Mouse (Mus musculus) bone marrow macrophage, adult 2 months (primary cell): ENCODE data around the gene Lcn5. TPM values are rescaled to one million over a fixed set of nuclear protein-coding genes. Genes with fewer than 3 reads are reported as not detected.
A peak's percentile ranks its signal among the peaks of the same experiment; 100 is the strongest.

ENCODE experiments used
- H3K27ac ChIP-seq: 2 replicates; pipeline ENCODE4 v1.5.1; 2012; ENCODE audit warnings: low read depth, low read length; ENCODE audit not compliant: insufficient read depth
- H3K4me1 ChIP-seq: 2 replicates; pipeline ENCODE4 v1.6.1; 2012; ENCODE audit warnings: low read length; ENCODE audit not compliant: control insufficient read depth, insufficient read depth
- H3K4me3 ChIP-seq: 2 replicates; pipeline ENCODE4 v1.5.1; 2012; ENCODE audit warnings: mild to moderate bottlenecking, low read length, moderate library complexity; ENCODE audit not compliant: insufficient read depth
- CTCF ChIP-seq: IDR thresholded peaks from 2 replicates; pipeline ENCODE4 v1.5.1; 2012; ENCODE audit warnings: low read depth, mild to moderate bottlenecking, low read length, moderate library complexity
- POLR2A ChIP-seq: IDR thresholded peaks from 2 replicates; pipeline ENCODE4 v1.6.1; 2012; ENCODE audit warnings: mild to moderate bottlenecking, low read depth, low read length, borderline replicate concordance
- polyA plus RNA-seq: library from polyadenylated mRNA; stranded (reverse); fragments of >200 nt; gene quantifications from 2 replicates; pipeline ENCODE4 v1.2.4, GENCODE M21; 2012; ENCODE audit not compliant: missing spikeins, insufficient read depth, insufficient read length

The Lcn5 gene
- not detected in 2 replicates for polyA plus RNA-seq

- no peak within 1 kb of the TSS for H3K4me3 ChIP-seq
- no peak within 1 kb of the TSS for H3K27ac ChIP-seq
- TF ChIP-seq POLR2A, result no peak
- no peak for TF ChIP-seq CTCF
- H3K4me1 ChIP-seq, result peaks cover 8% of the 10 kb centered on the region; the same call in 1 of the 2 replicates
Observed at GRCm38 (mm10) chr2:25657652-25658051, at the start of gene Lcn5. Gene Lcn5, plus strand, starts transcription at chr2:25657952.

GRCm38 (mm10) chr2:25608671-25609070 lies 49.1 kb upstream of the Lcn5 start:
- Histone ChIP-seq H3K4me1 (peaks cover 14% of the 10 kb centered on the region), H3K27ac (no peak overlapping the region), H3K4me3 (peak overlapping the region; percentile 90; the same call in 1 of the 2 replicates)
- TF ChIP-seq POLR2A (no peak), CTCF (no peak)

- Histone ChIP-seq H3K4me3 (no peak overlapping the region), H3K4me1 (peaks cover 11% of the 10 kb centered on the region), H3K27ac (no peak overlapping the region)
- TF ChIP-seq CTCF (no peak), POLR2A (no peak)
Observed at GRCm38 (mm10) chr2:25616398-25616797, 41.4 kb upstream of the Lcn5 start.

DNA sequence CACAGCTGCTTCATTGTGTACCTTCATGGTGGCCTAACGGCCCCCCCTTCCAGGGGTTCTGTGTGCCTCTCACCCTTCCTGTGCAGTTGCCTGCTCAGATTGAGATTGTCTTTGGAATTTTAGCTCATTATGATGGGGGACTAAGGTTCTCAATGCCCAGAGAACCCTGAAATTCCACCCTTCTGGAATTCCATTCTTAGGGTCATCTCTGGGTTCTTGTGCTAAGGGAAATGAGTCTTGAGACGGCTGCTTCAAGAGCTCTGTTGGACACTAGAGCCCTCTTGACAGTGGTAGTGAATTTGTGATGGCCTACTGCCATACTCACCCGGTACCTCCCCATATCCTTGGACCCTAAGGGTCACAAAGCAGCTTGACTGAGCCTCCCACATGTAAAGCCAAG lies 40.2 kb upstream of the Lcn5 start, which contains the start of gene Ccdc183:
TSS of gene Ccdc183 (minus strand) at position 101 of the 400 bp plus-strand sequence.
- H3K4me3 ChIP-seq, result no peak within 1 kb of the TSS
- H3K4me1 ChIP-seq, result peaks cover 11% of the 10 kb centered on the region
- H3K27ac ChIP-seq, result no peak within 1 kb of the TSS
- TF ChIP-seq CTCF, result no peak

DNA sequence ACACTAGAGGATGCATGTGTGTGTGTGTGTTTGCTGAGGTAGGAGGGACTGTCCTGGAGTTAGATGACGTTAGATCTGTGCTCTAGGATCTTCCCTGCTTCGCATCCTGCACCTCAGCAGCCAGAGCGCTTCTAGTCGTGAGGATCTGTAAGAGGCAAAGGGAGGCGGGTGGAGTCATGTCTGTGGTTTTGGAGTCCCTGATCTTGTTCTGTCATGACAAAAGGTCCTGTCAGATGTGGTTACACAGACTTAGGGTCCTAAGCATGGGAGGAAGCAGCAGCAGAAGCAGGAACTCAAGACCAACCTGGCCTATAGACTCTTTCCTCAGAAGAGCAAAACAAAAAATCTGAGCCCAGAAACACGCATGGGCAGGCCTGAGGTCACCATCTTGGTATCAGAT lies 37.4 kb upstream of the Lcn5 start:
- Histone ChIP-seq H3K4me1 (peaks cover 11% of the 10 kb centered on the region), H3K27ac (no peak overlapping the region), H3K4me3 (peak overlapping the region; percentile 74; the same call in 1 of the 2 replicates)
- no peak for TF ChIP-seq POLR2A
- no peak for TF ChIP-seq CTCF

DNA sequence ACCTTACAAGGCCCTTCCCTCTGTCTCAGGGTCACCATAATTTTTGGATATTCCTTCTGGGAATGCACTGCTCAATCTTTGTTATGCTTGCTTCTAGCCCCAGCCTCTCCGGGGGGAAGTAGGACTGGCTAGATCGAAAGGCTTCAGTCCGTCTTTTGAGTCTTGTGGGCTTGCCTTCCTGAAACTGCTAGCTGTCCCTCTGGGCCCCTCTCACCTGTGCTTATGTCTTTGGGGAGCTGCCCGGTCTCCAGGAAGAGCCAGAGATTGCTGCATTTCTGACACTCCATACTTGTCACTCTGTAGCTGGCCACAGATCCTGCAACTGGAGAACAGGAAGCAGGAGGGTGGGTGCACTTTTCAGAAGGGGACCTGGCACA lies 36.9 kb upstream of the Lcn5 start:
- peak overlapping the region; percentile 74 for H3K4me3 ChIP-seq

GRCm38 (mm10) chr2:25621229-25622200 lies 36.2 kb upstream of the Lcn5 start, which contains the start of gene Tmem141:
Gene Tmem141, minus strand, starts transcription at chr2:25622005.
- Histone ChIP-seq H3K4me3 (peak within 1 kb of the TSS; percentile 74), H3K27ac (peak within 1 kb of the TSS; percentile 53), H3K4me1 (peaks cover 11% of the 10 kb centered on the region)
- TF ChIP-seq POLR2A (no peak), CTCF (peak; percentile 65)

More for the DNA sequence above, 36.9 kb upstream of the Lcn5 start:
- Histone ChIP-seq H3K4me1 (peaks cover 11% of the 10 kb centered on the region), H3K27ac (peak overlapping the region; percentile 39; the same call in 1 of the 2 replicates)
- no peak for TF ChIP-seq CTCF
- TF ChIP-seq POLR2A, result no peak

GRCm38 (mm10) chr2:25625986-25626385 lies 31.8 kb upstream of the Lcn5 start:
- TF ChIP-seq POLR2A (no peak), CTCF (no peak)
- Histone ChIP-seq H3K4me1 (peaks cover 19% of the 10 kb centered on the region), H3K4me3 (no peak overlapping the region), H3K27ac (no peak overlapping the region)

DNA sequence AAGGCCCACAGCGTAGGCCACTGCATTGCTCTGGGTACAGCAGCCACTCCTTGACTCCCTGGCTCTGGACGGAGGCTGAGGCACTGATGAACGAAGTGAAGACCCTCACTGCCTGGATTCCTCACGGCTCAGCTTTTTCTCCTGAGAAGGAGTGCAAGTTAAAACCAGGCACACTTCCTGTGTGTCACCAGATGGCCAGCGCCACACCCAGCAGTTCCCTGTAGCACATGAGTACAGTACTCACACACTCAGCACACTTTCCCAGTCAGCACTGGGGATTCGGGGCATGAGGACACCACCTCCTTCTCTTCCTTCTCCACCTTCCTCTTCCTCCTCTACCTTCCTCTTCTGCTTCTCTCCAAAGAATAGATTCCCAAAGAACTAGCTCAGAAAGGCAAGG lies 29.9 kb upstream of the Lcn5 start, which contains the start of gene Fcna:
TSS of gene Fcna (minus strand) at position 220 of the 400 bp plus-strand sequence.
- no peak for TF ChIP-seq POLR2A
- no peak for TF ChIP-seq CTCF
- peak within 1 kb of the TSS; percentile 9; the same call in 1 of the 2 replicates for H3K4me3 ChIP-seq
- peak within 1 kb of the TSS; percentile 47 for H3K27ac ChIP-seq
- peaks cover 18% of the 10 kb centered on the region for H3K4me1 ChIP-seq

GRCm38 (mm10) chr2:25628738-25629137 lies 29.0 kb upstream of the Lcn5 start:
- TF ChIP-seq CTCF (no peak), POLR2A (no peak)
- H3K27ac ChIP-seq, result no peak overlapping the region
- H3K4me3 ChIP-seq, result no peak overlapping the region
- peaks cover 18% of the 10 kb centered on the region for H3K4me1 ChIP-seq
